Mouse (Mus musculus) lung, postnatal 0 days (tissue): ENCODE data around the gene Gabrp. TPM values are rescaled to one million over a fixed set of nuclear protein-coding genes. Genes with fewer than 3 reads are reported as not detected.

Experiments
- ATAC-seq: fragments of 200-750 bp; cut with Nextera tagmentation; 2 replicates; pipeline ENCODE4 v1.8.0; 2017; ENCODE audit warnings: moderate library complexity
- DNase-seq: peaks from one replicate; pipeline ENCODE4 v3.0.0-alpha.2; 2016; ENCODE audit warnings: low spot score
- H3K27ac ChIP-seq: fragments of 300-500 bp; sonication (generic); 2 replicates; pipeline ENCODE4 v1.5.1; 2014; ENCODE audit warnings: antibody characterized with exemption, mild to moderate bottlenecking, low read length, mixed read lengths
- H3K27me3 ChIP-seq: fragments of 300-500 bp; sonication (generic); replicated peaks from 2 replicates; pipeline ENCODE4 v1.6.1; 2014; ENCODE audit warnings: low read length, mixed read lengths; ENCODE audit not compliant: insufficient read depth
- H3K36me3 ChIP-seq: fragments of 300-500 bp; sonication (generic); 2 replicates; pipeline ENCODE4 v1.6.1; 2014; ENCODE audit warnings: low read length, mixed read lengths; ENCODE audit not compliant: insufficient read depth
- H3K4me1 ChIP-seq: fragments of 300-500 bp; sonication (generic); 2 replicates; pipeline ENCODE4 v1.6.1; 2014; ENCODE audit warnings: antibody characterized with exemption, low read depth, low read length, mixed read lengths; ENCODE audit not compliant: insufficient read depth
- H3K4me2 ChIP-seq: fragments of 300-500 bp; sonication (generic); replicated peaks from 2 replicates; pipeline ENCODE4 v1.6.1; 2014; ENCODE audit warnings: low read depth, mild to moderate bottlenecking, low read length, moderate library complexity, mixed read lengths
- H3K4me3 ChIP-seq: fragments of 300-500 bp; sonication (generic); 2 replicates; pipeline ENCODE4 v1.5.1; 2014; ENCODE audit warnings: low read depth, low read length
- H3K9ac ChIP-seq: fragments of 300-500 bp; sonication (generic); replicated peaks from 2 replicates; pipeline ENCODE4 v1.6.1; 2014; ENCODE audit warnings: low read depth, mild to moderate bottlenecking
- H3K9me3 ChIP-seq: fragments of 300-500 bp; sonication (generic); 2 replicates; pipeline ENCODE4 v1.6.1; 2016; ENCODE audit warnings: low read length, mixed read lengths
- CTCF ChIP-seq: IDR thresholded peaks from 2 replicates; pipeline ENCODE4 v1.5.1; 2016; ENCODE audit warnings: antibody characterized with exemption, mild to moderate bottlenecking
- EP300 ChIP-seq: IDR thresholded peaks from 2 replicates; pipeline ENCODE4 v1.6.1; 2016; ENCODE audit warnings: antibody characterized with exemption, mild to moderate bottlenecking, control low read depth
- WGBS: fragments of 180-500 bp; shearing (Covaris S2); extraction: QIAGEN DNeasy Blood & Tissue Kit; methylation state at CpG from one replicate; pipeline ENCODE4 v1.1.7; 2014; 5-methylcytosine and 5-hydroxymethylcytosine counted together
- polyA plus RNA-seq: library from polyadenylated mRNA; unstranded; fragments of >200 nt; fragmentation: Nextera tagmentation; extraction: Ambion mirVana; gene quantifications from 2 replicates; pipeline ENCODE4 v1.2.1, GENCODE M21; 2015

Gene Gabrp
- polyA plus RNA-seq, 1 experiment from 2014 or later, result 6.0 TPM

DNA sequence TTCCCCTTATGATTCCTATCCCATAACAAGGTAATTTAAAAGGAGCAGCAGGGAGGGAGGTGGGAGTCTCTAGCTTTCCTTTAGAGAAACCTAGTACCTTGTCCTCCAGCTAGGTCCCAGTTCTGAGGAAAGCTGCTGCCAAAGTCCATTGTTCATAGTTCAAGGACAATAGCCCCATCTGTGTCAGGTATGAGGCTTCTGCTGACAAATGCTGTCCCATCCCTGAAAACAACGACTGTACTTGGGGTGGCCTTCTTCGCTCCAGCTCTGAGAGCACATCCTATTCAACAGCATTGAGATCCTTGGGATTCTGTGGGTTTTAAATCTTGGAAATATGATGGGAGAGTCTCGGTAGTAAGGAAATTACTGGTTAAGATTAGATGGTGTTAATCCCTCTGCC is 42.1 kb downstream of the Gabrp start:
- H3K4me3 ChIP-seq, result no peak overlapping the region
- no peak overlapping the region for H3K9ac ChIP-seq
- 91% methylated on average over 3 of the region's 3 CpGs for WGBS
- H3K4me2 ChIP-seq, result no peak overlapping the region
- H3K27me3 ChIP-seq, result no peaks in the 10 kb centered on the region
- H3K36me3 ChIP-seq, result no peaks in the 10 kb centered on the region
- DNase-seq, result no peak
- no peaks in the 10 kb centered on the region for H3K4me1 ChIP-seq
- TF ChIP-seq CTCF (no peak), EP300 (no peak)
- H3K27ac ChIP-seq, result no peak overlapping the region
- no peak for ATAC-seq
- H3K9me3 ChIP-seq, result no peaks in the 10 kb centered on the region

DNA sequence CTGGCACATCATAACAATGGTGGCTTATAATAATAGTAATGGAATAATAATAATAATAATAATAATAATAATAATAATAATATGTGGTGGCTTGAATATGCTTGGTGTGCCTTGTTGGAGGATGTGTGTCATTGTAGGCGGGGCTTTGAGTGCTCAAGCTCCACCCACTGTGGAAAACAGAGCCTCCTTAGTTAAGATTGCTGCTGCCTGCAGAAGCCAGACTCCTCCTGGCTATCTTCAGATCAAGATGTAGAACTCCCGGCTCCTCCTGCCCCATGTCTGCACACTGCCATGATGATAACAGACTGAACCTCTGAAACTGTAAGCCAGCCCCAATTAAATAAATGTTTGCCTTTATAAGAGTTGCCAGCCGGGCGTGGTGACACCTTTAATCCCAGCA is 44.2 kb downstream of the Gabrp start:
- Histone ChIP-seq H3K4me2 (no peak overlapping the region), H3K4me3 (no peak overlapping the region), H3K9me3 (no peaks in the 10 kb centered on the region), H3K36me3 (no peaks in the 10 kb centered on the region), H3K27ac (no peak overlapping the region), H3K9ac (no peak overlapping the region), H3K27me3 (no peaks in the 10 kb centered on the region), H3K4me1 (no peaks in the 10 kb centered on the region)
- no peak for DNase-seq
- no peak for ATAC-seq
- 89% methylated on average over 4 of the region's 4 CpGs for WGBS
- TF ChIP-seq EP300, result no peak
- no peak for TF ChIP-seq CTCF

DNA sequence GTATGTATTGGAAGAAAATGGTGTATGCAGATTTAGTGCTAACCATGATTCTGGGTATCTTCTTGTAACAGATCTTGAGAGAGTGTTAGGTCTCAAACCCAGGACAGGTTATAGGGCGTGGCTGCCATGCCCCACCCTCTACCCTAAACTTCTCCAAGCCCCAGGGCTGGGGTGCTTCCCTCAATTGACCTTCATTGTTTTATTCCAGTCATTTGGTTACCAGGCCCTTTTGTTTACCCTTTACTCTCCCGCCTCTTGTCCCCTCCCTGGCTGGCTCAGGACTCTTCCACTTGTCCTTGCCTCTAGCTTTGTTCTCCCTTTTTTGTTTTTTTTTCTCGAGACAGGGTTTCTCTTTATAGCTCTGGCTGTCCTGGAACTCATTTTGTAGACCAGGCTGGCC is 45.2 kb downstream of the Gabrp start:
- no peak overlapping the region for H3K9ac ChIP-seq
- no peaks in the 10 kb centered on the region for H3K36me3 ChIP-seq
- no peak overlapping the region for H3K4me2 ChIP-seq
- no peak overlapping the region for H3K4me3 ChIP-seq
- no peaks in the 10 kb centered on the region for H3K27me3 ChIP-seq
- no peaks in the 10 kb centered on the region for H3K4me1 ChIP-seq
- WGBS, result 50% methylated on average over 3 of the region's 3 CpGs
- H3K27ac ChIP-seq, result no peak overlapping the region
- DNase-seq, result no peak
- no peaks in the 10 kb centered on the region for H3K9me3 ChIP-seq
- TF ChIP-seq CTCF, result no peak
- no peak for TF ChIP-seq EP300
- ATAC-seq, result no peak

DNA sequence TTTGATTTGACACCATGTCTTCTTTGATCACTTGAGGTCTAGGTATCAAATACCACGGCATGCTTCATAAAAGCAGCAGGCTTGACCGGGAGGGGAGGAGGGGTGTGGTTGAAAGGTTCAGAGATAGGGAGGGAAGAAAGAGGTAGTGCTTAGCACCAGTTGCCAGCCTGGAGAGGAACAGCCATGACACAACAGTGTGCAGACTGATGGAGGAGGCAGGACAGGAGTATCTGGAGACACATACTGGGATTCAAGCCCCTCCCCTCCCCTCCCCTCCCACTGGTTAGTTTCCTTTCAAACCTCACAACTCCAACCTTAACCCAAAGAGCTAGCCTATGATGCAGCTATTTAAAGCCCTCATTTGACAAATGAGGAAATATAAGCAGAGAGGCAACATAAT is 49.2 kb downstream of the Gabrp start:
- no peaks in the 10 kb centered on the region for H3K27me3 ChIP-seq
- DNase-seq (no peak), ATAC-seq (no peak)
- whole genome bisulfite sequencing, result 3% methylated on average over 2 of the region's 2 CpGs
- no peak overlapping the region for H3K27ac ChIP-seq
- H3K9me3 ChIP-seq, result no peaks in the 10 kb centered on the region
- H3K36me3 ChIP-seq, result no peaks in the 10 kb centered on the region
- no peaks in the 10 kb centered on the region for H3K4me1 ChIP-seq
- no peak overlapping the region for H3K9ac ChIP-seq
- no peak overlapping the region for H3K4me2 ChIP-seq
- no peak overlapping the region for H3K4me3 ChIP-seq
- TF ChIP-seq EP300, result no peak
- TF ChIP-seq CTCF, result no peak

DNA sequence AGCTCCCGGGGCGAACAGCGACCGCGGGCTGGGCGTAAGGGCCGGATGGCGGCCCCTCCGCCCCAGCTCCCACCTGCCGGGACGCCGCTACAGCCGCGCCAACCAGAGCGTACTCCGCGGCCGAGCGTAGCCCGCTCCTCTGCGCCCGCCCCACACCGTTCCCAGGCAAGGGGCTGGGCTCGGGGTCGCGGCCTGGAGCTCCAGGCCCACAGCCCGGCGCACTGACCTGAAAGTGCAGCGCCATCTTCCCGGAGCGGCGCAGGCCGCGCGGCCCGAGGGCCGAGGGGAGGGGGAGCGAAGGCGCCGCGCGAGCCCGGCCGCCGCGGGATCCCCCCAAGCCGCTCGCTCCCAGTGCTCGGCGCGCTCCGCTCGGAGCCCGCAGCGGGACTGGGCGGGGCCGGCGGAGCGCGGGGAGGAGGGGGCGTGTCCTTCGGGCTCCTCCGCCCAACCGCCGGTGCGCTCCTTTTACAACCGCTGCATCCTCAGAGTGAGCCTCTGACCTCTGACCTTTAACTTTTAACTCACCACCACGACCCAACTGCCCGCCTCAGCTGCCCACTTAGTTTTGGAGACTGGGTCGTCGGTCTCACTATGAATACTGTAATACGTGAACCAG is 65.3 kb downstream of the Gabrp start, which contains the start of gene Ranbp17:
Gene Ranbp17, minus strand, starts transcription at position 371 of the 616 bp plus-strand sequence.
- Histone ChIP-seq H3K27ac (peak within 1 kb of the TSS; percentile 64), H3K4me3 (peak within 1 kb of the TSS; percentile 75), H3K4me2 (peak within 1 kb of the TSS; percentile 95), H3K4me1 (no peaks in the 10 kb centered on the region), H3K9ac (peak within 1 kb of the TSS; percentile 75), H3K27me3 (no peaks in the 10 kb centered on the region), H3K36me3 (no peaks in the 10 kb centered on the region), H3K9me3 (no peaks in the 10 kb centered on the region)
- TF ChIP-seq CTCF (no peak), EP300 (no peak)
- DNase-seq (peak; percentile 79), ATAC-seq (peak; percentile 81)
- WGBS, result 4% methylated on average over 18 of the region's 72 CpGs

DNA sequence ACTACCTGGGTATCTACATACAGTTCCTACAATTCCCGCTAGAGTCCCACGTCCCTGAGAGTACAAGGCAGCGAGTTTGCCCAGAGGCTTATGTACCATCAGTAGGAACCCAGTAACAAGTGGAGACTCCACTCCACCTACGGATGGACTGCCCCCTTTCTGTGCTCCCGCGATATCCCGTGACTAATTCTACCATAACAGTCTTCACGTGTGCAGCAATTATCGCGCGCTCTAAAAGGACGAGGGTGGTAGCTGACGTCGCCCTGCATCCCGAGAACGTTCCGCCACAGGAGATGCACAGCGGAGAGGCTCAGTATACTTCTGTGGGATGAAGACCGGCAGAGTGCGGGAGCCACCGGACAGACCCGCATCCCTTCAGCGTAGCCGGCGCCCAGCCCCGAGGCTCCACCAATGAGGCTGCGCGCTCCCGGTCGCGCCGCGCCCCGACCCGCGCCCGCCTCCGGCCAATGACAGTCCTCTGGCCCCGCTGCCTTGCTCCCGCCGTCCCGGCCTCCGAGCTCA is 65.8 kb downstream of the Gabrp start:
- TF ChIP-seq CTCF, result peak; percentile 54
- TF ChIP-seq EP300, result no peak
- no peaks in the 10 kb centered on the region for H3K9me3 ChIP-seq
- H3K9ac ChIP-seq, result peak overlapping the region; percentile 75
- H3K4me2 ChIP-seq, result peak overlapping the region; percentile 95
- no peaks in the 10 kb centered on the region for H3K4me1 ChIP-seq
- H3K4me3 ChIP-seq, result peak overlapping the region; percentile 75
- no peaks in the 10 kb centered on the region for H3K36me3 ChIP-seq
- DNase-seq (peak; percentile 89), ATAC-seq (peak; percentile 93)
- H3K27ac ChIP-seq, result peak overlapping the region; percentile 64
- 0% methylated on average over 34 of the region's 43 CpGs for WGBS
- no peaks in the 10 kb centered on the region for H3K27me3 ChIP-seq

DNA sequence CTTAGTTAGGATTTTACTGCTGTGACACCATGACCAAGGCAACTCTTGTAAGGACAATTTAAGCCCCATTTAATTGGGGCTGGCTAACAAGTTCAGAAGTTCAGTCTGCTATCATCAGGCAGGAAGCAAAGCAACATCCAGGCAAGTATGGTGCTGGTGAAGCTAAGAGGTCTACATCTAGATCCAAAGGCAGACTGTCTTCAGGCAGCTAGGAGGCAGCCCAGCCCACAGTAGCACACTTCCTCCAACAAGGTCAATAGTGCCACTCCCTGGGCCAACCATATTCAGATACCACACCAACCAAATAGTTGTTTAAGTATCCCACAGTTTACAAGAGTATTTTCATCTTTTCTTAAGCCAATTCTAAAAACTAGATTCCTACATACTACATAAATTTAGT is 69.4 kb downstream of the Gabrp start:
- Histone ChIP-seq H3K4me1 (no peaks in the 10 kb centered on the region), H3K36me3 (no peaks in the 10 kb centered on the region), H3K4me2 (no peak overlapping the region), H3K4me3 (no peak overlapping the region), H3K27me3 (no peaks in the 10 kb centered on the region), H3K9me3 (no peaks in the 10 kb centered on the region), H3K27ac (no peak overlapping the region), H3K9ac (no peak overlapping the region)
- DNase-seq (no peak), ATAC-seq (no peak)
- TF ChIP-seq CTCF, result no peak
- no peak for TF ChIP-seq EP300

Other genes starting within 250 kb of the Gabrp start
- gene Ranbp17, start 65.2 kb downstream of the Gabrp start, polyA plus RNA-seq, result 2.2 and 2.5 TPM in 2 replicates
- not detected in 2 replicates for gene D130052B06Rik, start 20.3 kb upstream of the Gabrp start, polyA plus RNA-seq